Mouse (Mus musculus): Measurements from ENCODE around the gene Capn12. TPM values are rescaled to one million over a fixed set of nuclear protein-coding genes. Genes with fewer than 3 reads are reported as not detected.

Capn12 gene
- polyA plus RNA-seq (2014; fragmentation: Nextera tagmentation; extraction: Ambion mirVana): 0.33 and 0.55 TPM in 2 replicates

DNA sequence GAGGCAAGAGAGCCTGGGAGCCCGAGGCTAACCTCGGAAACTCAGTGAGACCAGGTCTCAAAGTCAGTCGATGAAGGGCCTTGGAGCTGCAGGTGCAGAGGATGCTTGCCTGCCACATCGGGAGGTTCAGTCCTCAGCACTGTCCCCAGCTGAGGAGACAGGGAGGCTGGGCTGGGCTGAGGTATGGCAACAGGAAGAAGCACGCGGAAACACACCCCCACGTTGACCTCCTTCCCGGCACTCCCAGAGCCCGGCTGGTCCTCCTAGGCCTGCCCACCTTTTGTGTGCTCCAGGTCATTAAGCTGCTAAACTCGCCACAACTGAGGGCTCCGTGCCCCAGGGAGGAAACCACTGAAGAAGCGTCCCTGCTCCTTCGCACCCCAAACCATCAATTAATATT, at the start of gene Capn12:
Gene Capn12 (plus strand): TSS at position 224 of the 400 bp plus-strand sequence.
- Histone ChIP-seq H3K27ac (replicated peaks; ENCODE audit: low read depth, low read length) (no peak within 1 kb of the TSS; the same call in 1 of the 2 replicates), H3K9me3 (ENCODE audit: control insufficient read depth, low read length) (no peaks in the 10 kb centered on the region), H3K9ac (replicated peaks; ENCODE audit: low read length) (no peak within 1 kb of the TSS), H3K4me3 (replicated peaks; ENCODE audit: low read depth, low read length) (no peak within 1 kb of the TSS), H3K4me2 (ENCODE audit: low read length) (no peak within 1 kb of the TSS), H3K27me3 (ENCODE audit: control insufficient read depth, insufficient read depth, low read length) (no peaks in the 10 kb centered on the region), H3K4me1 (ENCODE audit: control insufficient read depth, insufficient read depth, low read length) (no peaks in the 10 kb centered on the region), H3K36me3 (ENCODE audit: control insufficient read depth, insufficient read depth, low read length) (no peaks in the 10 kb centered on the region)
- WGBS: 50% methylated on average over 13 of the region's 13 CpGs
- no peak for ATAC-seq (ENCODE audit: low FRiP score, low TSS enrichment)
- no peak for DNase-seq

DNA sequence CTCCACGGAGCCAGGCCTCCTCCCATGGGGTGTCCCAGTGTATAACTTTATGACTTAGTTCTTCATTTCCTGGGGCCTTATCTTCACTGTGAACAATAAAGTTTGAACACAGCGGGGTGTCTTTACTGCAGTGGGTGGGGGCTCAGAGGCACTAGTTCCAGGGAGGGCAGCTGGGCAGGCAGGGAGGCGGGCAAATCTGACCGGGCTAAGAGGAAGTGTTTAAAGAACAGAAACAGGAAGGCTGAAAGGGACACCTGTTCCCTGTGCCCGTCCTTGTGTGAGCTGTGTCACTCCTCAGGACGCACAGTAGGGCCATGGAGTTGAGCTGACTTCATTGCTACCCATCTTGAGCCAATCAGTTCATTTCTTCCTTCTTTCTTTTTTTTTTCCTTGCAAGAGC, 49.1 kb upstream of the Capn12 start:
- Histone ChIP-seq H3K9me3 (ENCODE audit: control insufficient read depth, low read length) (no peaks in the 10 kb centered on the region), H3K4me1 (ENCODE audit: control insufficient read depth, insufficient read depth, low read length) (no peaks in the 10 kb centered on the region), H3K4me3 (replicated peaks; ENCODE audit: low read depth, low read length) (no peak overlapping the region), H3K27ac (replicated peaks; ENCODE audit: low read depth, low read length) (no peak overlapping the region), H3K9ac (replicated peaks; ENCODE audit: low read length) (no peak overlapping the region), H3K4me2 (ENCODE audit: low read length) (no peak overlapping the region), H3K27me3 (ENCODE audit: control insufficient read depth, insufficient read depth, low read length) (no peaks in the 10 kb centered on the region), H3K36me3 (ENCODE audit: control insufficient read depth, insufficient read depth, low read length) (peaks cover 17% of the 10 kb centered on the region)
- 77% methylated on average over 6 of the region's 6 CpGs for WGBS
- DNase-seq: no peak
- ATAC-seq (ENCODE audit: low FRiP score, low TSS enrichment): no peak

DNA sequence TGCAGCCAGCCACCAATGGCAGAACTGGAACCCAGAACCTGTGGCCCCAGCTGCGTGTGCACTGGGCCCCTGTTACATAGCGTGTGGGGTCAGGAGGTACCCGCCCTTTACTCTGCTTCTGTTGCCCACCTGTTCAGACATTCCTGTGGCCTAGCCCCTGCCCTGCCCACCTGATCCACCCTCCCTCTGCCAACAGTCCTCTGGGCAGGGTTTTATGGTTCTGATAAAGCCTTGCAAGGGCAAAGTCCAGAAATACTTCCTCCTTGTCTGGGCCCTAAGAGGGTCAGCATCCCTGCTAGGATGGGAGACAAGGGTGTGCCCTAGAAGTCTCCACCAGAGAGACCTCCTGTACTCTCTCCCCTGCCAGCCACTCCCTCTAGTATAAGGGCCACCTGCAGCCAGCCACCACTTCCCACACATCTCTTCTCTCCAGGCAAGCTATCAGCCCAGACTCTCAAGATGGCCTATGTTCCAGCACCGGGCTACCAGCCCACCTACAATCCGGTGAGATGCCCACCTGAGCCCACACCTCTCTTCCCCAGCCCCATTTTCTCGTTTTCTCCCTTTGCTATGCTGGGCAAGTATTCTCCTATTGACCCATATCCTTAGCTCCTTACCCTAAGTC, 47.4 kb upstream of the Capn12 start, which contains the start of gene Lgals4:
Gene Lgals4 (plus strand): TSS at position 132 of the 625 bp plus-strand sequence.
- no peaks in the 10 kb centered on the region for H3K27me3 ChIP-seq (ENCODE audit: control insufficient read depth, insufficient read depth, low read length)
- H3K36me3 ChIP-seq (ENCODE audit: control insufficient read depth, insufficient read depth, low read length): peaks cover 17% of the 10 kb centered on the region
- ATAC-seq (ENCODE audit: low FRiP score, low TSS enrichment) (no peak), DNase-seq (no peak)
- no peaks in the 10 kb centered on the region for H3K4me1 ChIP-seq (ENCODE audit: control insufficient read depth, insufficient read depth, low read length)
- H3K9ac ChIP-seq (replicated peaks; ENCODE audit: low read length): no peak within 1 kb of the TSS
- no peak within 1 kb of the TSS for H3K4me2 ChIP-seq (ENCODE audit: low read length)
- no peaks in the 10 kb centered on the region for H3K9me3 ChIP-seq (ENCODE audit: control insufficient read depth, low read length)
- 83% methylated on average over 6 of the region's 6 CpGs for WGBS
- H3K27ac ChIP-seq (replicated peaks; ENCODE audit: low read depth, low read length): no peak within 1 kb of the TSS
- no peak within 1 kb of the TSS for H3K4me3 ChIP-seq (replicated peaks; ENCODE audit: low read depth, low read length)

DNA sequence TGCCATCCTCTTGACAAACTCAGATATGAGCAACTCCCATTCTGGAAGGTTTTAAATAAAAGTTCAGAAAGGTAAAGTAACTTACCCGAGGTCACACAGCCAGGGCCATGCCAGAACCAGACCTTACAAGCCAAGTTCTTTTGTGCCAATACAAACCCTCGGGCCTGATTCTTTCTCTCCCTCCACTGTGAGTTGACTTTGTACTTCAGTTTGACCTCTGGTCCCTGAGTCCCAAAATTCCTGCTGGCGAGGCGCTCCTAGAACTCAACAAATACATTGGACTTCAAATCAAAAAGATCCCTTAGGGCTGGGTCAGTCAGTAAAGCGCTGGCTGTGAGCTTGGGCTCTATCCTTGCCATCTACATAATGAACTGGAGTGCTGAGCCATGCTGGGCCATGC, 44.3 kb upstream of the Capn12 start:
- ATAC-seq (ENCODE audit: low FRiP score, low TSS enrichment) (no peak), DNase-seq (no peak)
- Histone ChIP-seq H3K27ac (replicated peaks; ENCODE audit: low read depth, low read length) (no peak overlapping the region), H3K27me3 (ENCODE audit: control insufficient read depth, insufficient read depth, low read length) (no peaks in the 10 kb centered on the region), H3K4me3 (replicated peaks; ENCODE audit: low read depth, low read length) (no peak overlapping the region), H3K4me1 (ENCODE audit: control insufficient read depth, insufficient read depth, low read length) (no peaks in the 10 kb centered on the region), H3K36me3 (ENCODE audit: control insufficient read depth, insufficient read depth, low read length) (peaks cover 2% of the 10 kb centered on the region; the same call in 1 of the 2 replicates), H3K9me3 (ENCODE audit: control insufficient read depth, low read length) (no peaks in the 10 kb centered on the region), H3K4me2 (ENCODE audit: low read length) (no peak overlapping the region), H3K9ac (replicated peaks; ENCODE audit: low read length) (no peak overlapping the region)
- WGBS: 82% methylated on average over 5 of the region's 5 CpGs

DNA sequence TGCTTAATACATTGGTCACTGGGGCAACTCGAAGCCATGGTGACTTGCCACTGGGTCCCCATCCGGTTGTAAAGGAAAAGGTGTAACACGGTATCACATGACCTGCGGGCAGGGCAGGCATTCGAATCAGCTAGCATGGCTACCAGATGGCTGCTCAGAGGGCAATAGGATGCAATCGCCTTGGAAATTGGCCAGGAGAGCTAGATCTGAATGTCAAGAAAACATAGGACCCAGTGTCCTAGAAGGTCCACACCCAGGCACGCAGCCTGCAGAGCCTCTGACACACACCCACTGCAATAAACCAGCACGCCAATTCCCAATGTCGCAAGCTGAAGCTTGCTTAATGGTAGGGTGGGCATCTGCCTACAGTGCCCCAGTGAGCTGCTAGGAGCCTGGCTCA, 42.9 kb upstream of the Capn12 start:
- ATAC-seq (ENCODE audit: low FRiP score, low TSS enrichment): no peak
- 85% methylated on average over 9 of the region's 9 CpGs for WGBS
- DNase-seq: no peak

DNA sequence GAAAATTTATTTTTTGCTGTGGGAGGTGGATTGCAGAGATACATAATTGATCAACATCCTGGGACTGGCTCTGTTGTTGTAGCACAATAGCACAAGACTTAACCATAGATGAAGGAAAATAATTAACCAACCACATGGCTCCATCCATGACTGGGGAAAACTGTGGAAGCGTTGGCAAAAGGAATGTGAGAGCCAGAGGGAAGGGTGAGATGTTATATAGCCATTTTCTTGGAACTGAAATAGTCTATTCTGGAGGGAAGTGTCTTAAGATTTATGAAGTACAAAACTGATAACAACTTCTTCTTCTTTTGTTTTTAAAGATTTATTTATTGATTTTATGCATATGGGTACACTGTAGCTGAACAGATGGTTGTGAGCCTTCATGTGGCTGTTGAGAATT, 33.9 kb upstream of the Capn12 start:
- Histone ChIP-seq H3K4me2 (ENCODE audit: low read length) (no peak overlapping the region), H3K4me1 (ENCODE audit: control insufficient read depth, insufficient read depth, low read length) (no peaks in the 10 kb centered on the region), H3K27me3 (ENCODE audit: control insufficient read depth, insufficient read depth, low read length) (no peaks in the 10 kb centered on the region), H3K9me3 (ENCODE audit: control insufficient read depth, low read length) (0 out of 2 replicates have a peak, but pooled peaks cover 5% of the 10 kb centered on the region), H3K4me3 (replicated peaks; ENCODE audit: low read depth, low read length) (no peak overlapping the region), H3K36me3 (ENCODE audit: control insufficient read depth, insufficient read depth, low read length) (no peaks in the 10 kb centered on the region), H3K27ac (replicated peaks; ENCODE audit: low read depth, low read length) (no peak overlapping the region), H3K9ac (replicated peaks; ENCODE audit: low read length) (no peak overlapping the region)
- 90% methylated on average over 1 of the region's 1 CpGs for WGBS
- no peak for ATAC-seq (ENCODE audit: low FRiP score, low TSS enrichment)
- no peak for DNase-seq

More for the DNA sequence above, 42.9 kb upstream of the Capn12 start:
- Histone ChIP-seq H3K9me3 (ENCODE audit: control insufficient read depth, low read length) (no peaks in the 10 kb centered on the region), H3K4me3 (replicated peaks; ENCODE audit: low read depth, low read length) (no peak overlapping the region), H3K36me3 (ENCODE audit: control insufficient read depth, insufficient read depth, low read length) (no peaks in the 10 kb centered on the region), H3K27me3 (ENCODE audit: control insufficient read depth, insufficient read depth, low read length) (no peaks in the 10 kb centered on the region), H3K4me1 (ENCODE audit: control insufficient read depth, insufficient read depth, low read length) (no peaks in the 10 kb centered on the region), H3K4me2 (ENCODE audit: low read length) (no peak overlapping the region), H3K9ac (replicated peaks; ENCODE audit: low read length) (no peak overlapping the region), H3K27ac (replicated peaks; ENCODE audit: low read depth, low read length) (no peak overlapping the region)

DNA sequence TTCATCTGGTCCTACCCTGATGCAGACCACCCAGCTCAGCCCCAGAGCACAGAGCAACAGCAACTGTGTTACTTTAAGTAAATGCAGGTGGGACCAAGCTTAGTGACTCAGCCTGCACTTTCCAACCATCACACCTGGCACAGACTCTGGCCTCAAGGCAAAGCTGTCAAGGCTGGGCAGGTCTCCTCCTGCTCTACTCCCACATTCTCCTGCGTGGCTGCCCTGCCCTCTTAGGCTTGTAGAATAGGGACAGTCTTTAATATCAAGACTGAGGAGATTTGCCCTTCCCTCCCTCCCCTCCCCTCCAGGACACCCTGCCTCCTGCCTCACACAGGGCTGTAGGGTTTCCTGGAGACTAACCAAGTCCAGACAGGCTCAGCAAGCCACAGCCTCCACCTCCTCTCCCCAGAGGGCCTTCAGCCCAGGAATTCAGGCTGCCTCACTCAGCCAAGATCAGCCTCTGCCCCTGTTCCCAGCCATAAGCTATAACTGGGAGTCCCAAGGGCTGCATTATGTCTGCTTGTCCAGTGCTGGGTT, 31.5 kb upstream of the Capn12 start:
- DNase-seq: no peak
- Histone ChIP-seq H3K9ac (replicated peaks; ENCODE audit: low read length) (no peak overlapping the region), H3K4me1 (ENCODE audit: control insufficient read depth, insufficient read depth, low read length) (no peaks in the 10 kb centered on the region), H3K27ac (replicated peaks; ENCODE audit: low read depth, low read length) (no peak overlapping the region), H3K4me3 (replicated peaks; ENCODE audit: low read depth, low read length) (no peak overlapping the region), H3K36me3 (ENCODE audit: control insufficient read depth, insufficient read depth, low read length) (no peaks in the 10 kb centered on the region), H3K9me3 (ENCODE audit: control insufficient read depth, low read length) (0 out of 2 replicates have a peak, but pooled peaks cover 5% of the 10 kb centered on the region), H3K4me2 (ENCODE audit: low read length) (no peak overlapping the region), H3K27me3 (ENCODE audit: control insufficient read depth, insufficient read depth, low read length) (no peaks in the 10 kb centered on the region)
- 57% methylated on average over 1 of the region's 1 CpGs for whole genome bisulfite sequencing
- ATAC-seq (ENCODE audit: low FRiP score, low TSS enrichment): no peak

DNA sequence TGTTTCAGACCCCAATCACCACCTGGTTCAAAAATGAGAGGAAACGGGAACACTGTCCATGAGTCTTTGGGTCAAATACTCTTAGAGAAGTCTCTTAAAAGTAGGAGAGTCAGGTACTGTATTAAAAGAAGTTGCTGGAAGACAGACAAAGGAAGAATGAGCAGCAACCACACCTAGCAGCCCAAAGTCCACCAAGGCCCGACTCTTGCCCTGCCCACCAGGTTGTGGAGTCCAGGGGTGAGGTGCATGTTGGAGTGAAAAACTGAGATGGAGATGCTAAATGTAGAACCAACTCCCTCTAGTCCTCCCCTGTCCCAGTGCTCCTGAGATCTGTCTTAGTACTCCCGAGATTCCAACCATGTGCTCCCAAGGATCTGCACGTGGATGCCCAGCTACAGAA, 30.6 kb upstream of the Capn12 start:
- no peak overlapping the region for H3K9ac ChIP-seq (replicated peaks; ENCODE audit: low read length)
- H3K4me3 ChIP-seq (replicated peaks; ENCODE audit: low read depth, low read length): no peak overlapping the region
- H3K27me3 ChIP-seq (ENCODE audit: control insufficient read depth, insufficient read depth, low read length): no peaks in the 10 kb centered on the region
- no peak overlapping the region for H3K4me2 ChIP-seq (ENCODE audit: low read length)
- no peaks in the 10 kb centered on the region for H3K36me3 ChIP-seq (ENCODE audit: control insufficient read depth, insufficient read depth, low read length)
- H3K27ac ChIP-seq (replicated peaks; ENCODE audit: low read depth, low read length): no peak overlapping the region
- H3K9me3 ChIP-seq (ENCODE audit: control insufficient read depth, low read length): 0 out of 2 replicates have a peak, but pooled peaks cover 5% of the 10 kb centered on the region
- no peak for ATAC-seq (ENCODE audit: low FRiP score, low TSS enrichment)
- no peaks in the 10 kb centered on the region for H3K4me1 ChIP-seq (ENCODE audit: control insufficient read depth, insufficient read depth, low read length)
- WGBS: 82% methylated on average over 4 of the region's 4 CpGs
- DNase-seq: no peak

DNA sequence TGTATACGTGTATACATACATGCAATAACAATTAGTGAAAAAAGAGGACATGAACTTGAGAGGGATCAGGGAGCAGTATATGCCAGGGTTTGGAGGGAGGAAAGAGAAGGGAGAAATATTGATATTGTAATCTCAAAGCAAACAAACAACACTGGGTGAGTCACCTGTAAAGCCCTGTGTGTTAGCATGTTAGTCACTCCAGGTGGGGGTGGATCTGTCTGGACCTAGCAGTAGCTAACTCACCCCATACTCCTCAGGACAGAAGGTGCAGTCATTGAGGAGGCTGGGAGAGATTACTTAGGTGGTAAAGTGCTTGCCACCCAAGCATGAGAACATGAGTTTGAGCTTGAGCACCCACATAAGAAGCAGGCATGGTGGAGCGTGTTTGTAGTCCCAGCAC, 21.3 kb upstream of the Capn12 start:
- WGBS: 92% methylated on average over 2 of the region's 2 CpGs

More for the DNA sequence above, 21.3 kb upstream of the Capn12 start:
- Histone ChIP-seq H3K9ac (replicated peaks; ENCODE audit: low read length) (no peak overlapping the region), H3K27ac (replicated peaks; ENCODE audit: low read depth, low read length) (no peak overlapping the region), H3K36me3 (ENCODE audit: control insufficient read depth, insufficient read depth, low read length) (no peaks in the 10 kb centered on the region), H3K27me3 (ENCODE audit: control insufficient read depth, insufficient read depth, low read length) (no peaks in the 10 kb centered on the region), H3K4me3 (replicated peaks; ENCODE audit: low read depth, low read length) (no peak overlapping the region), H3K4me1 (ENCODE audit: control insufficient read depth, insufficient read depth, low read length) (0 out of 2 replicates have a peak, but pooled peaks cover 3% of the 10 kb centered on the region), H3K9me3 (ENCODE audit: control insufficient read depth, low read length) (no peaks in the 10 kb centered on the region), H3K4me2 (ENCODE audit: low read length) (no peak overlapping the region)
- ATAC-seq (ENCODE audit: low FRiP score, low TSS enrichment) (no peak), DNase-seq (no peak)
